Mouse (Mus musculus): ENCODE measurements around the gene Taf11. TPM values are rescaled to one million over a fixed set of nuclear protein-coding genes. Genes with fewer than 3 reads are reported as not detected.

Gene Taf11
- polyA plus RNA-seq, 1 experiment from 2014 or later, result 26.1 TPM

DNA sequence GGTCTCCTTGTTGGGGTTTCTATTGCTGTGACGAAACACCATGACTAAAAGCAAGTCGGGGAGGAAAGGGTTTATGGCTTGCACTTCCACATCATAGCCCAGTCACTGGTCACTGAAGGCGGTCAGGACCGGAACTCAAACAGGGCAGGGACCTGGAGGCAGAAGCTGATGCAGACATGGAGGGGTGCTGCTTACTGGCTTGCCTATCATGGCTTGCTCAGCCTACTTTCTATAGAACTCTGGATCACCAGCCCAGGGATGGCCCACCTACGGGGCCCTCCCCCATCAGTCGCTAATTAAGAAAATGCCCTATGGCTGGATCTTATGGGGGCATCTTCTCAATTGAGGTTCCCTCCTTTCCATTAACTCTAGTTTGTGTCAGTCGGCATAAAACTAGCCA lies 1.7 kb upstream of the Taf11 start:
- Histone ChIP-seq H3K9ac (ENCODE audit: low read depth, low read length) (no peak overlapping the region), H3K27me3 (replicated peaks; ENCODE audit: control insufficient read depth, insufficient read depth, low read length) (no peaks in the 10 kb centered on the region), H3K4me2 (replicated peaks; ENCODE audit: low read depth) (peak overlapping the region; percentile 89; the same call in 1 of the 2 replicates), H3K9me3 (ENCODE audit: control insufficient read depth) (no peaks in the 10 kb centered on the region), H3K4me1 (replicated peaks; ENCODE audit: control insufficient read depth, insufficient read depth, low read length) (0 out of 2 replicates have a peak, but pooled peaks cover 4% of the 10 kb centered on the region), H3K27ac (ENCODE audit: low read depth, low read length) (no peak overlapping the region), H3K4me3 (ENCODE audit: low read depth, low read length) (no peak overlapping the region), H3K36me3 (ENCODE audit: control insufficient read depth, insufficient read depth) (no peaks in the 10 kb centered on the region)
- TF ChIP-seq CTCF (IDR thresholded peaks at IDR 0.05; ENCODE audit: low read depth), result no peak
- no peak for ATAC-seq
- 82% methylated on average over 7 of the region's 7 CpGs for WGBS

DNA sequence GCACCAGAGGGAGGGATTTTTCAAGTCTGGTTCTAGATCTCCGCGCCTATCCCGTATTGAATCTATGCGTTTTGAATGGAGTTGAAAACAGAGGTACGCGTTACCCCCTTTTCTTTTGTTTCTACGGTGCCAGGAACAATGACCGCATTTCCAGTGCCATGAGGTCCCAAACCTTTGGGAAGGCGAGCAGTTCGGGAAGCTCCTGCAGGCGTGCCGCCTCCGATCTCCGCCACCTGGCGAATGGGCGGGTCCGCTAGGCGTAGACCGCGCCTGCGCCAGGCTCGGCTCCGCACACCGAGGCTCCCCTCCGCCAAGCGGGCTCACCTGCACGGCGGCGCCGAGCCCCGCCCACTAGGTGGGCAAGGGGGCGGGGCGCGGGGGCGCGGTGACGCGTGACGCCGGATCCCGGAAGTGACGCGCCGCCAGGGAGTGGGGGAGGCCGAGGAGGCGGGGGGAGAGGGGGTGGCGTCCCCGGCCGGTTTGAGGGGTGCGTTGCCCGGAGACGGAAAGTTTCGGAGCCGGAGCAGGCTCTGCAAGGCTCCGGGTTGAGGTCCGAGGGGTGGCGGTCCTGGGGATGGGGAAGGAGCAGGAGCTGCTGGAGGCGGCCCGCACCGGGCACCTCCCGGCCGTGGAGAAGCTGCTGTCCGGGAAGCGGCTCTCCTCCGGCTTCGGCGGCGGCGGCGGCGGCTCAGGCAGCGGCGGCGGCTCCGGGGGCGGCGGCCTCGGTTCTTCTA lies 589 bp downstream of the Taf11 start, which contains the start of gene Anks1:
Anks1 (plus strand) TSS at position 419 of the 734 bp plus-strand sequence.
- peak; percentile 88 for ATAC-seq
- H3K4me3 ChIP-seq (ENCODE audit: low read depth, low read length), result peak within 1 kb of the TSS; percentile 95
- 0 out of 2 replicates have a peak, but pooled peaks have one; percentile 0 for TF ChIP-seq CTCF (IDR thresholded peaks at IDR 0.05; ENCODE audit: low read depth)
- H3K4me1 ChIP-seq (replicated peaks; ENCODE audit: control insufficient read depth, insufficient read depth, low read length), result no peaks in the 10 kb centered on the region
- WGBS, result under 1% methylated on average over 56 of the region's 78 CpGs
- no peaks in the 10 kb centered on the region for H3K9me3 ChIP-seq (ENCODE audit: control insufficient read depth)
- 0 out of 2 replicates have a peak, but pooled peaks cover 9% of the 10 kb centered on the region for H3K36me3 ChIP-seq (ENCODE audit: control insufficient read depth, insufficient read depth)
- peak within 1 kb of the TSS; percentile 79 for H3K9ac ChIP-seq (ENCODE audit: low read depth, low read length)
- peak within 1 kb of the TSS; percentile 89 for H3K4me2 ChIP-seq (replicated peaks; ENCODE audit: low read depth)
- peak within 1 kb of the TSS; percentile 92 for H3K27ac ChIP-seq (ENCODE audit: low read depth, low read length)
- H3K27me3 ChIP-seq (replicated peaks; ENCODE audit: control insufficient read depth, insufficient read depth, low read length), result no peaks in the 10 kb centered on the region

DNA sequence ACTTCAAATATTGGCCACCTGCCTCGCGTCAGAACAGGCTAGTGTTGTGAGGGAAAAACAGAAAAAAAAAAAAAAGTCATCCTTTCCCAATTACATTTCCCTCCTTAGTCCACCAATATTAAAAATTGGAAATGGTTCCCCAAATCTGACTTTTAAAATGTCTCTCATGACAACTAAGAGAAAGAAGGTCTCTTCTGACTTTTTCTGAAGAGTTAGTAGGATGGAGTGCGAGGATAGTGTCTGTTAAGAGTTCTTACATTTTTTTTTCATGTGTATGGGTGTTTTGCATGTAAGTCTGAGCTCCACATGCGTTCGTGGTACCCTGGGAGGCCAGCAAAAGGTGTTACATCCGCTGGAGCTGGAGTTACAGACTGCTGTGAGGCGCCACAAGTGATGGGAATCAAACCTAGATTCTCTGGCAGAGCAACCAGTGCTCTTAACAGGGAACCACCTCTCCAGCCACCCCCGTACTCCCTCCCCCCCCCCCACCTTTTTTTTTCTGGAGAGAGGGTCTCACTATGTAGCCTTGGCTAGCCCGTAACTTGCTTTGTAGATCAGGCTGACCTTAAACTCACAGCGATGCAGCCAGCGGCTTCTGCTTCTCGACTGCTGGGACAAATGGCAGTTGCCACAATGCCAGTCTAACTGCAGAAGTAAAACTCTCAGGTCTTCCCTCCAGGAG lies 1.3 kb downstream of the Taf11 start:
- 2% methylated on average over 12 of the region's 12 CpGs for WGBS

DNA sequence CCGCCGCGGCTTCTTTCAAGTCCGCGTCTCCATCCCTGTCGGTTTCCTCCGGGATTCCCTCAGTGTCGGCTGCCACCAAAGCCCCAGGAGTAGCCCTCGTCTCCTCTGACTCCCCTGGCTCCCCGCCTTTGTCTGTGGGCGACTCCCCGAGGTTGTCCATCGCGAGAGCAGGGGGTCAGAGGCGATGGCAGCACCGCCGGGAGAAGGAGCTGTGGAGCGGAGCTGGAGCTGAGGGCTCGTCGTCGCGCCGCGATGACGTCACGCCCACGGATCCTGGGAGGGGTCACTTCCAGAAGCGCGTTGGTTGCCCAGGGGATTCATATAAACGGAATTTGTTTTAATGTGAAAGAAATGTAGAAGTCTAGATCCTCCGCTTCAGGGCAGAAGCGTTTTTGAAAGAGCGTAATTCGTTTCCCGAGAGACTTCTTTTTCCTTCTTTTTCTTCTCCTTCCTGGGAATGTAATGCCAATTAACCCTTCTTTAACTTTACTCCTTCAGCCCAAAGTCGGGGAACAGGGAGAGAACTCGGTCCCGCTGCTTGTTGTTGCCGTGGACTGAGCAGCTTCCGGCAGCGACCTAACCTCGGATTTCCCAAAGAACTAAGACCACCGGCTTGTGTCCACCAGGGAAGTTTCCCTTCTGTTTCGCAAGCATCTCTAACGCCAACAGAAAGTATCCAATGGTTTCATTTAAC lies 2.0 kb downstream of the Taf11 start:
- peak; percentile 72 for TF ChIP-seq CTCF (IDR thresholded peaks at IDR 0.05; ENCODE audit: low read depth)
- WGBS, result under 1% methylated on average over 45 of the region's 45 CpGs

More for the DNA sequence above, 1.3 kb downstream of the Taf11 start:
- H3K36me3 ChIP-seq (ENCODE audit: control insufficient read depth, insufficient read depth), result peaks cover 14% of the 10 kb centered on the region
- peak; percentile 53 for ATAC-seq
- peak overlapping the region; percentile 84; the same call in 1 of the 2 replicates for H3K9ac ChIP-seq (ENCODE audit: low read depth, low read length)
- H3K4me3 ChIP-seq (ENCODE audit: low read depth, low read length), result peak overlapping the region; percentile 95
- H3K27ac ChIP-seq (ENCODE audit: low read depth, low read length), result peak overlapping the region; percentile 92
- H3K9me3 ChIP-seq (ENCODE audit: control insufficient read depth), result no peaks in the 10 kb centered on the region
- peak; percentile 72 for TF ChIP-seq CTCF (IDR thresholded peaks at IDR 0.05; ENCODE audit: low read depth)
- H3K4me1 ChIP-seq (replicated peaks; ENCODE audit: control insufficient read depth, insufficient read depth, low read length), result no peaks in the 10 kb centered on the region
- no peaks in the 10 kb centered on the region for H3K27me3 ChIP-seq (replicated peaks; ENCODE audit: control insufficient read depth, insufficient read depth, low read length)
- H3K4me2 ChIP-seq (replicated peaks; ENCODE audit: low read depth), result peak overlapping the region; percentile 89

DNA sequence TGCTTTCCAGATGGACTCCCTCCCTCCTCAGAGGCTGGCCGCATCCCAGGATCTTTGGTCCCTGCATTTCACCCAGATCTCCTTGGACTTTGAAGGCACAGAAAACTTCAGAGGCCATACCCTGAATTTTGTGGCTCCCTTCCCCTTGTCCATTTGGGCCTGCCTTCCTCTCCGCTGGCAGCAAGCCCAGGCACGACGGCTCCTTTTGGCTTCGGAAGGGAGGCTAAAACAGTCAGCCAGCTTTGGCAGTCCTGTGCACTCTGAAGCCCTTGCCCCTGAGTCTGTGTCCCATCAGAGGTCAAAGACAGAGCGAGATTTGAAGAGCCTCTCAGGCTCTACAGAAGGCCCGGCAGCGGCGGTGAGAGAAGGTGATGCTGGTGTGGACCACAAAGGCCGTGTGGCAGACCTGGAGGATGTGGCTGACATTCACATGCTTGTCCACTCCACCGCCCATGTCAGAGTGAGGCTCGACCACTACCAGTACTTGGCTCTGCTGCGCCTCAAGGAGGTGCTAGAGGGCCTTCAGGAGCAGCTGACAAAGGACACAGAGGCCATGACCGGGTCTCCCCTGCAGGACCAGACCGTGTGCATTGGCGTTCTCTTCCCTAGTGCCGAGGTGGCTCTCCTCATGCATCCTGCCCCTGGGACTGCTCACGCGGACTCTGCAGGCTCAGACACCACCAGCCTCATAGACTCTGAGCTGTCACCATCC lies 23.0 kb downstream of the Taf11 start:
- Histone ChIP-seq H3K36me3 (ENCODE audit: control insufficient read depth, insufficient read depth) (peaks cover 65% of the 10 kb centered on the region), H3K9me3 (ENCODE audit: control insufficient read depth) (no peaks in the 10 kb centered on the region), H3K4me3 (ENCODE audit: low read depth, low read length) (no peak overlapping the region), H3K27ac (ENCODE audit: low read depth, low read length) (no peak overlapping the region), H3K4me2 (replicated peaks; ENCODE audit: low read depth) (no peak overlapping the region), H3K4me1 (replicated peaks; ENCODE audit: control insufficient read depth, insufficient read depth, low read length) (no peaks in the 10 kb centered on the region), H3K9ac (ENCODE audit: low read depth, low read length) (no peak overlapping the region), H3K27me3 (replicated peaks; ENCODE audit: control insufficient read depth, insufficient read depth, low read length) (no peaks in the 10 kb centered on the region)
- TF ChIP-seq CTCF (IDR thresholded peaks at IDR 0.05; ENCODE audit: low read depth), result peak; percentile 46
- no peak for ATAC-seq
- WGBS, result 81% methylated on average over 19 of the region's 19 CpGs

More for the DNA sequence above, 2.0 kb downstream of the Taf11 start:
- ATAC-seq, result peak; percentile 46
- Histone ChIP-seq H3K4me2 (replicated peaks; ENCODE audit: low read depth) (peak overlapping the region; percentile 89), H3K36me3 (ENCODE audit: control insufficient read depth, insufficient read depth) (peaks cover 20% of the 10 kb centered on the region), H3K4me1 (replicated peaks; ENCODE audit: control insufficient read depth, insufficient read depth, low read length) (no peaks in the 10 kb centered on the region), H3K27ac (ENCODE audit: low read depth, low read length) (peak overlapping the region; percentile 52), H3K4me3 (ENCODE audit: low read depth, low read length) (peak overlapping the region; percentile 95), H3K9ac (ENCODE audit: low read depth, low read length) (peak overlapping the region; percentile 84), H3K9me3 (ENCODE audit: control insufficient read depth) (no peaks in the 10 kb centered on the region), H3K27me3 (replicated peaks; ENCODE audit: control insufficient read depth, insufficient read depth, low read length) (no peaks in the 10 kb centered on the region)

All from intestine, postnatal 0 days (tissue).